Mouse (Mus musculus): Measurements from ENCODE around the gene Lrrc63. TPM values are rescaled to one million over a fixed set of nuclear protein-coding genes. Genes with fewer than 3 reads are reported as not detected.

Lrrc63 gene
- polyA plus RNA-seq (2016; fragmentation: Nextera tagmentation; extraction: Ambion mirVana), result 0.08 TPM in 2 replicates

- Histone ChIP-seq H3K4me3 (replicated peaks) (peak within 1 kb of the TSS; percentile 54), H3K27ac (peak within 1 kb of the TSS; percentile 74), H3K36me3 (no peaks in the 10 kb centered on the region), H3K9me3 (no peaks in the 10 kb centered on the region), H3K9ac (replicated peaks) (peak within 1 kb of the TSS; percentile 65), H3K27me3 (peaks cover 4% of the 10 kb centered on the region; the same call in 1 of the 2 replicates), H3K4me1 (replicated peaks) (no peaks in the 10 kb centered on the region; the same call in 1 of the 2 replicates), H3K4me2 (peak within 1 kb of the TSS; percentile 77)
- ATAC-seq (ENCODE audit: insufficient number of reproducible peaks, insufficient read depth, low FRiP score, low TSS enrichment, low read depth), result peak; percentile 91
- WGBS, result under 1% methylated on average over 42 of the region's 42 CpGs
Measured at GRCm38 (mm10) chr14:75130501-75131318, at the start of gene Lrrc63, which contains the start of gene Lcp1. Lrrc63 (minus strand) TSS chr14:75130881. Lcp1 (plus strand) TSS chr14:75131101.

- ATAC-seq (ENCODE audit: insufficient number of reproducible peaks, insufficient read depth, low FRiP score, low TSS enrichment, low read depth), result no peak
Measured at GRCm38 (mm10) chr14:75179255-75179963, 48.7 kb upstream of the Lrrc63 start.

GRCm38 (mm10) chr14:75178801-75179211, 48.1 kb upstream of the Lrrc63 start:
- no peak for ATAC-seq (ENCODE audit: insufficient number of reproducible peaks, insufficient read depth, low FRiP score, low TSS enrichment, low read depth)
- H3K4me1 ChIP-seq (replicated peaks), result no peaks in the 10 kb centered on the region
- H3K4me3 ChIP-seq (replicated peaks), result no peak overlapping the region
- no peak overlapping the region for H3K9ac ChIP-seq (replicated peaks)
- no peaks in the 10 kb centered on the region for H3K9me3 ChIP-seq
- H3K36me3 ChIP-seq, result no peaks in the 10 kb centered on the region
- H3K27ac ChIP-seq, result no peak overlapping the region
- WGBS, result 83% methylated on average over 10 of the region's 10 CpGs
- no peak overlapping the region for H3K4me2 ChIP-seq
- H3K27me3 ChIP-seq, result no peaks in the 10 kb centered on the region

More at GRCm38 (mm10) chr14:75179255-75179963, 48.7 kb upstream of the Lrrc63 start:
- no peaks in the 10 kb centered on the region for H3K36me3 ChIP-seq
- no peaks in the 10 kb centered on the region for H3K27me3 ChIP-seq
- no peak overlapping the region for H3K27ac ChIP-seq
- H3K4me1 ChIP-seq (replicated peaks), result no peaks in the 10 kb centered on the region
- WGBS, result 89% methylated on average over 20 of the region's 20 CpGs
- H3K4me2 ChIP-seq, result no peak overlapping the region
- no peak overlapping the region for H3K4me3 ChIP-seq (replicated peaks)
- no peak overlapping the region for H3K9ac ChIP-seq (replicated peaks)
- no peaks in the 10 kb centered on the region for H3K9me3 ChIP-seq

- WGBS, result 82% methylated on average over 14 of the region's 14 CpGs
- no peak for ATAC-seq (ENCODE audit: insufficient number of reproducible peaks, insufficient read depth, low FRiP score, low TSS enrichment, low read depth)
- Histone ChIP-seq H3K4me3 (replicated peaks) (no peak overlapping the region), H3K27ac (no peak overlapping the region), H3K27me3 (no peaks in the 10 kb centered on the region), H3K9ac (replicated peaks) (no peak overlapping the region), H3K4me1 (replicated peaks) (no peaks in the 10 kb centered on the region), H3K9me3 (no peaks in the 10 kb centered on the region), H3K4me2 (no peak overlapping the region), H3K36me3 (no peaks in the 10 kb centered on the region)
Measured at GRCm38 (mm10) chr14:75178384-75178793, 47.7 kb upstream of the Lrrc63 start.

GRCm38 (mm10) chr14:75177400-75177799, 46.7 kb upstream of the Lrrc63 start:
- Histone ChIP-seq H3K4me1 (replicated peaks) (no peaks in the 10 kb centered on the region), H3K9ac (replicated peaks) (no peak overlapping the region), H3K4me2 (no peak overlapping the region), H3K36me3 (no peaks in the 10 kb centered on the region), H3K4me3 (replicated peaks) (no peak overlapping the region), H3K27ac (no peak overlapping the region), H3K9me3 (no peaks in the 10 kb centered on the region), H3K27me3 (no peaks in the 10 kb centered on the region)
- WGBS, result 82% methylated on average over 3 of the region's 3 CpGs
- ATAC-seq (ENCODE audit: insufficient number of reproducible peaks, insufficient read depth, low FRiP score, low TSS enrichment, low read depth), result no peak

GRCm38 (mm10) chr14:75176425-75177045, 45.9 kb upstream of the Lrrc63 start:
- H3K27ac ChIP-seq, result no peak overlapping the region
- no peak for ATAC-seq (ENCODE audit: insufficient number of reproducible peaks, insufficient read depth, low FRiP score, low TSS enrichment, low read depth)

GRCm38 (mm10) chr14:75175781-75176180, 45.1 kb upstream of the Lrrc63 start:
- Histone ChIP-seq H3K9me3 (no peaks in the 10 kb centered on the region), H3K27ac (no peak overlapping the region), H3K4me1 (replicated peaks) (no peaks in the 10 kb centered on the region), H3K9ac (replicated peaks) (no peak overlapping the region), H3K27me3 (no peaks in the 10 kb centered on the region), H3K4me2 (no peak overlapping the region), H3K4me3 (replicated peaks) (no peak overlapping the region), H3K36me3 (no peaks in the 10 kb centered on the region)
- WGBS, result 85% methylated on average over 7 of the region's 7 CpGs
- no peak for ATAC-seq (ENCODE audit: insufficient number of reproducible peaks, insufficient read depth, low FRiP score, low TSS enrichment, low read depth)

More at GRCm38 (mm10) chr14:75176425-75177045, 45.9 kb upstream of the Lrrc63 start:
- no peaks in the 10 kb centered on the region for H3K36me3 ChIP-seq
- no peak overlapping the region for H3K4me2 ChIP-seq
- no peaks in the 10 kb centered on the region for H3K9me3 ChIP-seq
- WGBS, result 69% methylated on average over 4 of the region's 4 CpGs
- no peak overlapping the region for H3K4me3 ChIP-seq (replicated peaks)
- H3K27me3 ChIP-seq, result no peaks in the 10 kb centered on the region
- H3K4me1 ChIP-seq (replicated peaks), result no peaks in the 10 kb centered on the region
- H3K9ac ChIP-seq (replicated peaks), result no peak overlapping the region

GRCm38 (mm10) chr14:75174731-75175555, 44.3 kb upstream of the Lrrc63 start:
- no peak overlapping the region for H3K9ac ChIP-seq (replicated peaks)
- 84% methylated on average over 9 of the region's 9 CpGs for WGBS
- H3K4me1 ChIP-seq (replicated peaks), result no peaks in the 10 kb centered on the region
- ATAC-seq (ENCODE audit: insufficient number of reproducible peaks, insufficient read depth, low FRiP score, low TSS enrichment, low read depth), result no peak
- no peak overlapping the region for H3K4me3 ChIP-seq (replicated peaks)
- H3K9me3 ChIP-seq, result no peaks in the 10 kb centered on the region
- no peaks in the 10 kb centered on the region for H3K36me3 ChIP-seq
- H3K27me3 ChIP-seq, result no peaks in the 10 kb centered on the region
- H3K27ac ChIP-seq, result no peak overlapping the region
- H3K4me2 ChIP-seq, result no peak overlapping the region

GRCm38 (mm10) chr14:75174296-75174695, 43.6 kb upstream of the Lrrc63 start:
- Histone ChIP-seq H3K4me3 (replicated peaks) (no peak overlapping the region), H3K4me2 (no peak overlapping the region), H3K9me3 (no peaks in the 10 kb centered on the region), H3K27ac (no peak overlapping the region), H3K9ac (replicated peaks) (no peak overlapping the region), H3K27me3 (no peaks in the 10 kb centered on the region), H3K36me3 (no peaks in the 10 kb centered on the region), H3K4me1 (replicated peaks) (no peaks in the 10 kb centered on the region)
- ATAC-seq (ENCODE audit: insufficient number of reproducible peaks, insufficient read depth, low FRiP score, low TSS enrichment, low read depth), result no peak
- WGBS, result 84% methylated on average over 8 of the region's 8 CpGs

- Histone ChIP-seq H3K4me2 (no peak overlapping the region), H3K9ac (replicated peaks) (no peak overlapping the region), H3K27me3 (no peaks in the 10 kb centered on the region), H3K4me1 (replicated peaks) (no peaks in the 10 kb centered on the region), H3K36me3 (no peaks in the 10 kb centered on the region), H3K4me3 (replicated peaks) (no peak overlapping the region), H3K27ac (no peak overlapping the region), H3K9me3 (no peaks in the 10 kb centered on the region)
- WGBS, result 91% methylated on average over 1 of the region's 1 CpGs
- ATAC-seq (ENCODE audit: insufficient number of reproducible peaks, insufficient read depth, low FRiP score, low TSS enrichment, low read depth), result no peak
Measured at GRCm38 (mm10) chr14:75170546-75170945, 39.9 kb upstream of the Lrrc63 start.
